Mouse (Mus musculus): Measurements from ENCODE around the gene Atxn10.

- TF ChIP-seq CTCF (IDR thresholded peaks at IDR 0.05; ENCODE audit: borderline replicate concordance, insufficient read depth, low read length), result no peak
- no peak for TF ChIP-seq POLR2A (IDR thresholded peaks at IDR 0.05; ENCODE audit: low read depth, low read length)
Observed at GRCm38 (mm10) chr15:85488900-85489299, 152.9 kb downstream of the Atxn10 start.

Data from embryonic fibroblast, embryonic 13.5 days (primary cell).